Mouse (Mus musculus) granulocyte monocyte progenitor cell, adult 5-6 weeks (primary cell): ENCODE data around the gene Fbxl15. TPM values are rescaled to one million over a fixed set of nuclear protein-coding genes. Genes with fewer than 3 reads are reported as not detected.

Experiments used
- ATAC-seq: replicated peaks from 2 replicates; pipeline ENCODE4 v1.8.0; 2016; ENCODE audit warnings: mild to moderate bottlenecking, moderate TSS enrichment, inconsistent platforms; ENCODE audit not compliant: poor library complexity, severe bottlenecking
- total RNA-seq, 2 experiments: library from RNA; stranded (forward) in 1 of 2; stranded (reverse) in 1 of 2; fragments of 200-712, 200-1000 nt in 1 of 2; fragments of >200 nt in 1 of 2; fragmentation: Nextera tagmentation in 1 of 2; gene quantifications; 2 replicates each; pipeline ENCODE4 v1.2.3; 2014 to 2017

Gene Fbxl15
- total RNA-seq (2014; fragmentation: Nextera tagmentation): 0.53 TPM in 1 of 2 replicates, not detected in the other
- total RNA-seq (2017): 2.4 and 3.3 TPM in 2 replicates

DNA sequence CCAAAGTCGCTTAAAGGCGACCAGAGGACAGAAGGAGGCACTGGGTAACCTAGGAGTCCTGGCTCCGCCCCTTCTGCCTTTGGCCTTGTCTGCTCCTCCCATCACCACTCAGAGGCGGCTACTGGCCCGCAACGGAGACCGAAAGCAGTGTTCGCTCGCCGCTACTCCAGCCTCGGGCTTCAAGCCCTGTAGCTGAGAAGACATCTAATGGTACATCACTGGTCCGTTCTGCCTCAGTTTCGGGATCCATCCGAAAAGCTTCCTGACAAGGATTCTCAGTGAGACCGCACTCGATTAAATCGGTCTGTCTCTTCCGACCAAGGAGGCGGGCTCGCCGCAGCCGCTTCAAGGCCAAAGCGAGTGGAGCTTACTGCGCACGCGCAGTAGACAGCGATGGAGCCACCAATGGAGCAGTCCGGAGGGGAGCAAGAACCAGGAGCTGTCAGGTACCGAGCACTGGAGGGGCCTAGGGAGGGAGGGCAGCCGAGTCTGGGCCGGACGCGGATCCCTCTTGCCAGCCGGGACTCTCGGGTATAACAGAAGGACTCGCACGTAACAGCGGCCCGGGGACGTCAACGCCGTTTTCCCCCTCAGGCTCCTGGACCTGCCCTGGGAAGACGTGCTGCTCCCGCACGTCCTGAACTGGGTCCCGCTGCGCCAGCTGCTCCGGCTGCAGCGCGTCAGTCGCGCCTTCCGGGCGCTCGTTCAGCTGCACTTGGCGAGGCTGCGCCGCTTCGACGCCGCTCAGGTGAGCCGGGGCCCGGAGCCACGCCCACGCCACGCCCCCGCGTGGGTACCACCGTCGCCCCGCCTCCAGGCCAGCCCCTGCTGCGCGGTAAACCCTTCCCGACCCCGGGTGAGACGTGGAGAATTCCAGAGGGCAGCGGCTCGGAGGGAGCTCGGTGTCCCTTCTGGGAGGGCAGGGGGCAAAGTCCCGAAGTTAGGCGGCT is at the start of gene Fbxl15:
TSS of gene Fbxl15 (plus strand) at position 104 of the 950 bp plus-strand sequence.
- peak; percentile 66 for ATAC-seq

DNA sequence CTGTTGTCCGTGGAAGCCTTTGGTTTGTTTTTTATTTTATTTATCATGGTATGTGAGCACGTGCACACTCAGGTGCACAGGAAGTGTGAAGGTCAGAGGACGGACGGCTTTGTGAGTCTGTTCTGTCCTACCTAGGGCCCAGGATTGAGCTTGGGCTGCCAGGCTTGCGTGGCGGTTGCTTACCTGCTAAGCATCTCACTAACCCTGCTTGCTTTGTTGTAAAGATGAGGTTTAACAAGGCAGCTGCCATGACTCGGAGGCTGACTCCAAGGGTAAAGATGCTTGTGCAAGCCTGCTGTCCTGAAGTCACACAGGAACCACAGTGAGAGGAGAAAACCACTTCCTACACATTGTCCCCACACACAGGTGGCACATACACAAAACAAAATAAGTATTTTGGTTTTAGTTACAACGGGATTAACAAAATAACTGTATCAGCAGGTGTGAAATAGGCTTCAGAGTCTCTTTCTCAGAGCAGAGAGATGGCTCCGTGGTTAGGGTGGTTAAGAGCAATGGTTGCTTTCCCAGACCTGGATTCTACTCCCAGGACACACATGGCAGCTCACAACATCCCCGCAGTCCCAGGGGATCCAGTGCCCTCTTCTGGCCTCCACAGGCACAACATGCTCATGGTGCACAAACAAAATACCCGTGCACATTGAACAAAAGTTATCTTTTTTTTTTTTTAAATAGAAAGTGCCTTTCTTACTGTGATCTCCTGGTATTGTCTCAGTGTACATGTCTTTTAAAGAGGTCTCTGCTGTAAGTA is 45.7 kb upstream of the Fbxl15 start:
- no peak for ATAC-seq

DNA sequence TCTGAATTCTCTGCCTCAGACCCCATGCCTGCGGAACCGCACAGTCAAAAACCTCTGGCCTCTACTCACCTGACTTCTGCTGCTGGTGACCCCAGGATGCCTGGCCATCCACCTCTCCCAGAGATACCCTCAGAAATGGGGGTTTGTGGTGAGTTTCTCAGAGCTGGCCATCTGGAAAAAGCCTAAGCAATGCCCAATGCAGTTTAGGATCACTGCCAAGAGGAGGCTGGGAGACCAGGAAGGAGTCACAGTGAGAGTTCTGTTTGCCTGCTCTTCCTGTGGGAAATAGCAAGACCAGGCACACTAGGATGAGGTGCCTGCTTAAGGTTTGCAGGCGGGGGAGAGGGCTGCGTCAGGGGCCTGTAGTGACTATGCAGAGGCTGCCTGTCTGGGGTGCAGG is 43.3 kb upstream of the Fbxl15 start:
- ATAC-seq: no peak

DNA sequence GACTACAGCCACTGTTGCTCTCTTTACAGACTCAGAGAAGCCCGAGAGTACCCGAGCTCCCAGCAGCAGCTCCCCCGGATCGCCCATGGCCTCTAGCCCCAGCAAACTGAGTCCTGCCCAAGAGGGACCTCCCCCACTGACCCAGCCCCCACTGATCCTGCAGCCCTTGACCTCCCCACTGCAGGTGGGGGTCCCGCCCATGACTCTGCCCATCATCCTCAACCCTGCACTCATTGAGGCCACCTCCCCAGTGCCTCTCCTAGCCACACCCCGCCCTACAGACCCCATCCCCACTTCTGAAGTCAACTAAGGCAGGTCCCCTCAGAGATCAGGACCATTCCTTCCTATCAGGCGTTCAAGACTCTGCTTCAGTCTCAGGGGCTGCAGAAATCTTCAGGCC is 42.4 kb upstream of the Fbxl15 start:
- ATAC-seq: no peak

DNA sequence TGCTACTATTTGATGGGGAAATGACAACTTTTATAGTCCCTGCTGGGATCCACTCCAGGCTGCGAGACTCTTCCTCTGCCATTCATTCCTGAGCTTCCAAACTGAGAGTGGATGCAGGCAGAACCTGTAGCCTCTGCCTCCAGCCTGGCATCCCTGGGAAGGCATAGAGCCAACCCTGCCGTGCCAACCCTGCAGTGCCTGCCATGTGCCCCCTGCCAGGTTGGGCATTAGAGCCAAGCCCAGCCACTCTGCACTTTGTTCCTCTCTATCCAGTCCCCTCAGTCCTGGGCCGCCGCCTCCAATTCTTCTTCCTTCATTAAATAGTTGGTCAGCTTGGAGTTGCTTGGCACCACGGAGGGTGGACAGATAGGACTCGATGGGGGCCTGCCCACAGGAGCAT is 41.9 kb upstream of the Fbxl15 start:
- no peak for ATAC-seq

DNA sequence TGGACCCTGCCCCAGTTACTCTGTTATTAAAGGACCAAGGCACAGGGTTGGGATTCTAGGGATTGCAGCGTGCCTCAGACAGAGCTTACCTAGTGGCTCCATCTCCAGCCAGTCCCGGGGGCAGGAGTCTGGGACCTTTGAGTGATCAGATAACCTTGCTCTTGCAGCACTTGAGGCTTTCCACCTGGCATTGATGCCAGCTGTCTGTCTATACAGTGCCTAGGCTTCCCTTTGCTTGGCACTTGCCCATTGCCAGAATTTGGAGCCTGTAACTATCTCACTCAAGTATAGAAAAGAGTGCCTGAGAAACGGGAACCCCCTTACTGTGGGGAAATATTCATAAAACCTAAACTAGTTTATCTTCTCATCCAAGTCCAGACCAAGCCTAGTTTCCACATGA is 41.1 kb upstream of the Fbxl15 start:
- no peak for ATAC-seq

DNA sequence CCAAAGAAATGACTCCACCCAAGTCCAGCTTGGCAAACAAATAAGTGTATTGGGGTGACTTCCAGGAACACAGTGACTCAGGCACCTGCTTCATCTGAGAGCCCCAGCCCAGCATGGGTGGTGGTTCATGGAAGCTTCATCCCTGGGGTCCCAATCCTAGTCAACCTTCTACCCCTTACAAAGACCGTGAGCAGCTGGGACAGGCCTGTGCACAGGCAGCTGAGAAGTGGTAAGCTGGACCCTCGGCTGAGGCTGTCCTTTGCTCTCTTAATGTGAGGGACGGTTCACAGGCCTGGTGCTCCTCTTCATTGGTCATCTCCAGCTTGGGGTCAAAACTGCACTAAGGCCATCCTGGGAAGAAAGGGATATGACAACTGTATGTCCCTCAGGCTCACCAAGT is 40.4 kb upstream of the Fbxl15 start:
- no peak for ATAC-seq

DNA sequence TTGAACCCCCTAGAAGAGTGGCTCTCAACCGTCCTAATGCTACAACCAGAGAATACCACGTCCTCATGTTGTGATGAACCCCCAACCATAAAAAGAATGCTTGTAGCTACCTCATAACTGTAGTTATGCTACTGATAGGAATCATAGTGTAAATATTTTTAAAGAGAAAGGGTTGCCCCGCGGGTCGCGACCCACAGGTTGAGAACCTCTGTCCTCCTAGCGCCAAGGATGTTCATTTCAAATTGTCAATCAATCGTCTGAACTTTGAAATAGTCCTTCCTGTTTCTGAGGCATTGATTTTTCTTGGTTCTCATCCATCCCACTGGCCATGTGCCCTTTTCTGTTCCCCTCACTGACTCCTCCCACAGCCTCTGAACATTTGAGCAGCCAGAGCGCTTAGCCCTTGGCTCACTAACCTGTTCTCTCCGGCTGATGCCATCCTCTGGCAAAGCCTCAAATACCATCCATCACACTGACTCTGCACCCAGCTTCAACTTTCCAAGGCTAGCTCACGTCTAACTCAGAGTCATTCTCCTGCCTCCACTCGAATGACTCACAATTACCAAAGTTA is 37.4 kb upstream of the Fbxl15 start:
- no peak for ATAC-seq

DNA sequence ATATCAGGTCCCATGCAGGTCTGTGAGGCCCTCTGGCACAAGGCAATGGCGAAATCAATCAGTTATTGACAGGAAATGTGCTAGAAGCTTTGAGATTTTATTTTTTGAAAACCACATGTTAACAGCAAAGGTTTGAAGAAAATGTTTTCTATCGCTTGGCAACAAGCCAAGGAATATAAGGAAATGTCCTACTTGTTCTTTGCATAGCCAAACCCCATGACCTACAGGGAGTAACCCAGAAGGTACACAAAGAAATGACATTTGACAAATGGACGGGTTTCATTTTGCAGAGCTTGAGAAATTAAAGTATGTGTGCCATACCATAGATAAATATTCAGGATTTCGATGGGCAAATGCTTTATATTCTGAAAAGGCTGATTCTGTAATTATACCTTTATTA is 31.0 kb upstream of the Fbxl15 start:
- no peak for ATAC-seq

DNA sequence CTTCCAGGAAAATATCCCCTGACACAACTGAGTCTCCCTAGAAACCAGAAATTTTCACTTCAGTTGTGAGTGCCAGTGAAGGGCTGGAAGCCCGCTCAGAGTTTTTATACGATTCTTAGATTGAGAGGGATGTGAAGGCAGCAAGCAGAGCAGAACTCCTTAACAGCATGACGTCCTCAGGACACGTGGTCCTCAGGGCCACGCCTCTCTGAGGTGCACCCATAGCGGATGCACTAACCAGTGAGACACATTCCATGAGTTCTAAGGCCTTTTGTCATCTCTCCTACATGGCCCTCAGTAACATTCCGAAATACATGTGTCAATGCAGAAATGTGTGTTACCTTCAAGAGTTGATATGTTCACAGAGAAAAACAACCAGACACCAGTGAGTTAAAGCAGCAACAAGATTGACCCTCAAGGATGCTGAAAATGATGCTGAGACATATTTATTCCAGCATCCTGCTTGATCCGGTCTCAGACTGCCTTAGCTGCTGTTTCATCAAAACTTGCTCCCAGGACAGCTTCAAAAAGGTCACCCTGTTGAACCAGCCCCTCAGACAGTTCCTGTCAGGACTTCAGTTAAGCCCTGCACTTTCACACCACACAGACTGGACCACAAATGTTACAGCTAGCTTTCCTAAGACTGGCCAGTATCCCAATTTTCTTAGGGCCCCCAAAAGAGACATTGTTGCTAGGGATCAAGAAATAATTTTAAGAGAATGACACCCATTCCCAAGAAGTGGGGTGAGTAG is 27.5 kb upstream of the Fbxl15 start:
- ATAC-seq: no peak

DNA sequence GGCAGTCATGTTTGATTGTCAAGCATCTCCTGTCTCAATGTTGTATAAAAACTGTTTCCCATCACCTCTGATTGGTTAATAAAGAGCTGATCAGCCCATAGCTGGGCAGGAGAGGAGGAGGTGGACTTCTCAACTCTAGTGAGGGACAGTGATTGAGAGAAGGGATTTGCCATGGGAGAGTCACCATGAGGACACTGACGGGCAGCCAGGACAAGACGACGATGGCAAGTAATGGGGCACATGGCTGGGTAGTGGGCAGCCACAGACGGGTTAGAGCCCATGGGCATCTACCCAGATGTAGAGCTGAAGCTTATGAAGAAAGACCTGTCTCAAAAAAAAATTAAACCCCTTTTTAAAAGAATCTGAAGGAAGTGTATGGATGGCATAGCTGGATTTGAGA is 25.4 kb upstream of the Fbxl15 start:
- no peak for ATAC-seq

DNA sequence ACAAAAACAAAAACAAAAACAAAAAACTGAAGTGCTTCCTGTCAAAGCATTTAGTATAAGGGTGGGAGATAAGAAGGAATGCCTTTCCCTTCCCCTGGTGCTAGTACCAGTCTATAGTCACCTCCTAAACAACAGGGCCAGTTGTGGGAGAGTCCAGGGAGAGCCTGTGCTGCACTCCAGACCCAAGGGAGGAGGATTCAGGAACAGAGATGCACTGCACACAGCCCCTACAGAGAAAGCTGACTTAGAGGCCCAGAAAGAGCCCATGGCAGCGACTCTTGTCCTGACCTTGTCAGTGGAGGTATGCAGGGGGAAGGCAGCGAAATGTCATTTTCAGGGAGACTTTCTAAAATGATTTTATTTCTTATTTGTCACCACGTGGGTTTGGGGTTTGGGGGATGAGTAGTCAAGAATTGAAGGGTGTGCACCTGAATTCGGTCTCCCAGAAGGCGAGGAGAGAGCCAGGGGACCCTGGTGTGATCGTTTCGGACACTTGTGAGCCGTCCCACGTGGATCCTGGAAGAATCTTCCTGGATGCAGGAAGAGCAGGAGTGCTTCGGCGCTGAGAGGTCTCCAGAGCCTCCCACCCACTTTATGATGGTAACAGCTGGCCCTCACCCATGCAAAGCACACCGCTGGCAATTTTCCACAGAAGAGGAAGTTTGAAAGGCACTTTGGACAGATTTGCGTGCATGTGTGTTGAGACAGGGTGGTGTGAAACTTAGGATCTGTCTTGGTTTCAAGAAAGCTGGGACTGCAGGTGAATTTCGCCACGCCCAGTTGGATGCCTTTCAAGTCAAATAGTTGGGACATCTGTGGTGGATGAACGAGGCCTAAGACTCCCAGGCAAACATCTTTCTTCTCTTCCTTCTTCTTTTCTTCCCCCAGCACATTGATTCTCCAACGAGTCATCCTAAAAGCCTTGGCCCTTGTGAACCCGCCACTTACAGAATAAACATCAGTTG is 24.5 kb upstream of the Fbxl15 start:
- ATAC-seq: no peak; the same call in 1 of the 2 replicates

DNA sequence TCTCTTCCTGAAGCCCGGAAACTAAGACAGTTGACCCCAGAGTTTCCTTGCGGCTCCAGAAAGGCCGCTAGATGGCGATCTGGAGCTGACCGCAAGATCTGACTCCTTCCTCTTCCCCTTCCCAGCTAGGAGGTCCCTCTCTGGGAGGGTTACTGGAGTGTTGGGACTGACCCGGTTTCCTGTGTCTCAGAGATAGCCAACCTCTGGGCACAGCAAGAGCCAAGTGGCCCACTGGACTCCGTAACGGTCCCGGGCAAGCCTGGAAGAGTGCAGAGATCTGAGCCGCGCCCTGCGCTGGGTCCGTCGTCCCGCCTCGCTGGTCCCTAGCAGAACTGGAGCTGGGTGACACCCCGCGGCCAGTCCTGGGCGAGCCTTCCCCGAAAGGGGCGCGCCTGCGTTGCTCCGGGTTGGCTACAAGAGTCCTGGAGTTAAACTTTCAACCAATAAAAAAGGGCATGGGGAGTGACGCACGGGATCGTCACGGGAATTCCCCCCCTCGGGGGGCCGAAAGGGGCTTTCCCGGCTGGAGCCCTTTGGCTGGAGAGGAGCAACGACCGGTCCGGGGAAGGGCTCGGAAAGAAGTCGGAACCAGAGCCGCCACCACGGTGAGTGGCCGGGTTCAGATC is 23.7 kb upstream of the Fbxl15 start, which contains the start of gene Nfkb2:
TSS of gene Nfkb2 (plus strand) at position 105 of the 626 bp plus-strand sequence.
- ATAC-seq: peak; percentile 55

DNA sequence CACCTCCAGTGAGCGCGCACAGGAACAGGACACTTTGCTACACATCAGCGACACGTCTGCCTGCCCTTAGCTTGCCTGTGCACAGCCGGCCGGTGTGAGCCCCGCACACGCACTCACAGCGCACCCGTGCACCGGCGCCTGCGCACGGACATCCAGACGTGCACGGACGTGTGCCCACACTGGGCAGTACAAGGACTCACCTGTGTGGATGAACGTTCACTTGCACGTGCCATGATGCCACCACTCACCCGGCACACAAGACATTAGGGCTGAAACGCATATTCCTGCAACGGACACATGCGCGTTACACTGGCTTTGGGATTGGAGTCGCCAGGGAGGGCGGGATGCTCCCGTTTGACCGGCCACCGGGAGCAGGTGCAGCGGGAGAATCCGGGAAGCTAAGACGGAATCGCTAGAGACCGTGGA is 23.1 kb upstream of the Fbxl15 start:
- no peak for ATAC-seq

DNA sequence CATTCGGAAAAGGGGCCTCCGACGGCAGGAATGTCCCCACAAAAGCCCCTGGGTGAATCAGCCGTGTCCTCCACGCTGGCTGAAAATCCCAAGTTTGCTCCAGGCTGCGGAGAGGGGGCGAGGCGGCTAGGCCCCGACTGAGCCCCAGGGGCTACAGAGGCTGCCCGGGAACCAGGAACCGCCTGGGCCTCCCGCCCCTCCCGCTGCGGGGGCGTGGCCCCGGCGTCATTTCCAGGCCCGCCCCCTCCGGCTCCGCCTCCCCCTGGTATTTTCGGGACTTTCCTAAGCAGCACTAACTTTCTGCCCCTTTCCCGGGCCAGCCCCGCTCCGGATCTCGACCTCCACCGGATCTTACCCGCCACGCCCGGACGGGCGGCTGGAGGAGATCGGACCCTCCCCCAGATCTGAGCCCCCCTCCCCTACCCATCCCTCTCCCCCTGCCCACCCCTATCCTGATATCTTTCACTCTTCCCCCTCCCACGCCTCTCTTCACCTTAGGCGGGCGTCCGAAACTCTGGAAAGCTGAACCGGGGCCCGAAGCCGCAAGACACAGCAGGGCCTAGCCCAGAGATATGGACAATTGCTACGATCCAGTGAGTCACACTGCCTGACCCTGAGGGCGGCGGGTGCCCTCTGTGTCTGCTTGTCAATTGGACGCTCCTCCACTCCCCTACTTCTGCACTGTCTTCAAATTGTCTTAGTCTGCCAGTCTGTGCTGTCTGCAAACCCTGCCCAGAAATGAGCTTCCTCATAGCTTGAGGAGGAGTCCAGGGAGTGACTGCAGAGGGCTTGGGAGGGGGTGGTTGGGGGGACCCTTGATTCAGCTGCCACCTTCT is 22.3 kb upstream of the Fbxl15 start:
- peak; percentile 57 for ATAC-seq

DNA sequence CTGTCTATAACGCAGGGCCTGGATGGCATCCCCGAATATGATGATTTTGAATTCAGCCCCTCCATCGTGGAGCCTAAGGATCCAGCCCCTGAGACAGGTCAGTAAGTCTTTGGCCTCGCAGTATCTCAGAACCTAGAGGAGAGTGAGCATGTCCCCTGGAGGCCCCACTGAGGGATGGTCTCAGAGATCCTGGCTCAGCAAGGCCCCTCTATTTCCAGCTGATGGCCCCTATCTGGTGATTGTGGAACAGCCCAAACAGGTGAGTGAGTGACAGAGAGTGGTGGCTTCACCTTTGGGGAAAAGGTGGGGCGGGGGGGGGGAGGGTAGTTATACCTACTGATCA is 21.7 kb upstream of the Fbxl15 start:
- no peak for ATAC-seq

DNA sequence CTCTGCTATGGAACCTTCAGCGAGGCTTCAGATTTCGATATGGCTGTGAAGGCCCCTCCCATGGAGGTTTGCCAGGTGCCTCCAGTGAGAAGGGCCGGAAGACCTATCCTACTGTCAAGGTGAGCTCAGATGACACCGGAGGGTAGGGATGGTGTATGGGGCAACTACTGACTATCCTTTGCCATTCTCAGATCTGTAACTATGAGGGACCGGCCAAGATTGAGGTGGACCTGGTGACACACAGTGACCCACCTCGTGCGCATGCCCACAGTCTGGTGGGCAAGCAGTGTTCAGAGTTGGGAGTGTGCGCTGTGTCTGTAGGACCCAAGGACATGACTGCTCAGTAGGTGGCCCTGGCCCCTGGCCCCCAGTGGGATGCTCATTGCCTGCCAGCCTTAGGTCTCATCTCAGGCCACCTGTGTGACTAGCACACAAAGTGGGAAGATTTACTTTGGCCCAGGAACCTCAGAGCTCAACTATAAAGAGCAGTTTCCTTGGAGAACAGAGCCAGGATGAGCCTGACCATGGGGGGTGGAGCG is 21.2 kb upstream of the Fbxl15 start:
- no peak for ATAC-seq

DNA sequence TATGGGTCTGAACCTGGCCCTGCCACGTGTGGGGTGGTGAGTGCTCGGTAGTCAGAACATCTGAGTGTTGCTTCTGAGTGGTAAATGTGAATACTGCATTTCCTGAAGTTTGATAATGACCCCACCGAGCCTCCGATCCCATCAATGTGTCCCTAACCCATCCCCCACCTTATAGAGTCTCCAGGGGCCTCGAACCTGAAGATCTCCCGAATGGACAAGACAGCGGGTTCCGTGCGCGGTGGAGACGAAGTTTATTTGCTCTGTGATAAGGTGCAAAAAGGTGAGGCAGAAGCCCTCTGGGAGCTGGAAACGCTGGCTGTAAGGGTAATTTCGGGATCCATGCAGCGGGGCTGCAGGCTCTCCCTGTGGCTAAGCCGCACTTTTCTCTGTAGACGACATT is 20.2 kb upstream of the Fbxl15 start:
- ATAC-seq: no peak
